18 mouse cellular contexts compared by ENCODE assay signal in the genomic region with DNA sequence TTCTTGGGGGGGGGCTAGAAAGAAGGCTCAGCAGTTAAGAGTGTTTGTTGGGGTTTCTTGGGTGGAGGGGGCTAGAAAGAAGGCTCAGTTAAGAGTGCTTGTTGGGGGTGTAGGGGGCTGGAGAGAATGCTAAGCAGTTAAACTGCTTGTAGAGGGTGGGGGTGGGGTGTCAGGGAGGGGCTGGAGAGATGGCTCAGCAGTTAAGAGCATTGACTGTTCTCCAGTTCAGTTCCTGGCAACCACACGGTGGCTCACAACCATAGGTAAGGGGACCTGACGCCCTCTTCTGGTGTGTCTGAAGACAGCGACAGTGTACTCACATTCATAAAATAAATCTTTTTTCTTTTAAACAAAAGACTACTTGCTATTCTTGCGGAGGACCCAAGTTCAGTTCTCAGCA. TPM values are rescaled to one million over a fixed set of nuclear protein-coding genes. Genes with fewer than 3 reads are reported as not detected.
"Had no signal": no experiment of that assay in that cellular context is flagged by ENCODE, and none has a peak within 500 bp of the region (broad histone marks: within the 10 kb centered on the region; RNA-seq: fewer than 3 reads in every experiment).

No protein-coding gene starts in this region.

- H3K36me3 ChIP-seq: kidney, embryonic 15.5 days; limb, embryonic 12.5 days; limb, embryonic 15.5 days had no signal

- H3K9me3 ChIP-seq: kidney, embryonic 15.5 days; limb, embryonic 12.5 days; limb, embryonic 15.5 days had no signal

- H3K27me3 ChIP-seq: kidney, embryonic 15.5 days; limb, embryonic 12.5 days; limb, embryonic 15.5 days had no signal

- DNase-seq: kidney, adult 2 months; kidney, postnatal 10 days; kidney, postnatal 36 days; layer of hippocampus, postnatal 36 days; left cerebral cortex, postnatal 4 days; liver, postnatal 0 days; lung, postnatal 14 days; lung, postnatal 4 days; midbrain, embryonic 14.5 days; thymus, adult 18-20 months had no signal

- H3K27ac ChIP-seq: kidney, embryonic 15.5 days; limb, embryonic 12.5 days; limb, embryonic 15.5 days; liver, embryonic 14.5 days; stomach, postnatal 0 days had no signal

- H3K4me1 ChIP-seq: kidney, embryonic 15.5 days; limb, embryonic 12.5 days; limb, embryonic 15.5 days had no signal

- H3K9ac ChIP-seq: kidney, embryonic 15.5 days; limb, embryonic 12.5 days; limb, embryonic 15.5 days; liver, embryonic 14.5 days; liver, postnatal 0 days had no signal

- H3K4me3 ChIP-seq: kidney, embryonic 15.5 days; limb, embryonic 12.5 days; limb, embryonic 15.5 days had no signal

RNA-seq across cellular contexts. Expression of gene Ccdc160, which starts 28.8 kb away (rescaled TPM):
- total RNA-seq: megakaryocyte progenitor cell, adult 5-6 weeks; megakaryocyte-erythroid progenitor cell, adult 5-6 weeks had no signal
- polyA plus RNA-seq: small intestine, adult 2 months had no signal
